Mouse (Mus musculus) heart, embryonic 13.5 days (tissue): ENCODE measurements around the gene C130032M10Rik. TPM values are rescaled to one million over a fixed set of nuclear protein-coding genes. Genes with fewer than 3 reads are reported as not detected.
"Not testable (repeated sequence)": the region's sequence is repeated elsewhere in the genome, so short reads cannot be mapped to it uniquely, and the experiment has no call there.

Experiments used
- ATAC-seq: fragments of 200-750 bp; cut with Nextera tagmentation; 2 replicates; pipeline ENCODE4 v1.8.0; 2017; ENCODE audit warnings: moderate TSS enrichment; ENCODE audit not compliant: insufficient number of reproducible peaks, low FRiP score, low TSS enrichment; ENCODE audit errors: extremely low read depth
- H3K27ac ChIP-seq: fragments of 300-500 bp; sonication (generic); replicated peaks from 2 replicates; pipeline ENCODE4 v1.5.1; 2015; ENCODE audit warnings: moderate library complexity, mild to moderate bottlenecking, inconsistent platforms
- H3K27me3 ChIP-seq: fragments of 300-500 bp; sonication (generic); replicated peaks from 2 replicates; pipeline ENCODE4 v1.6.1; 2015; ENCODE audit warnings: mild to moderate bottlenecking, inconsistent platforms
- H3K36me3 ChIP-seq: fragments of 300-500 bp; sonication (generic); 2 replicates; pipeline ENCODE4 v1.6.1; 2015; ENCODE audit warnings: mild to moderate bottlenecking, inconsistent platforms
- H3K4me1 ChIP-seq: fragments of 300-500 bp; sonication (generic); 2 replicates; pipeline ENCODE4 v1.6.1; 2015; ENCODE audit warnings: inconsistent platforms
- H3K4me2 ChIP-seq: fragments of 300-500 bp; sonication (generic); 2 replicates; pipeline ENCODE4 v1.6.1; 2015; ENCODE audit warnings: inconsistent platforms, mild to moderate bottlenecking, moderate library complexity
- H3K4me3 ChIP-seq: fragments of 300-500 bp; sonication (generic); 2 replicates; pipeline ENCODE4 v1.5.1; 2015; ENCODE audit warnings: moderate library complexity, mild to moderate bottlenecking, inconsistent platforms
- H3K9ac ChIP-seq: fragments of 300-500 bp; sonication (generic); 2 replicates; pipeline ENCODE4 v1.6.1; 2015; ENCODE audit warnings: inconsistent platforms, mild to moderate bottlenecking, moderate library complexity
- H3K9me3 ChIP-seq: fragments of 300-500 bp; sonication (generic); 2 replicates; pipeline ENCODE4 v1.6.1; 2016; ENCODE audit warnings: inconsistent platforms
- WGBS: fragments of 180-500 bp; shearing (Covaris S2); methylation state at CpG from one replicate; pipeline ENCODE4 v1.1.7; 2015; ENCODE audit warnings: mixed read lengths; 5-methylcytosine and 5-hydroxymethylcytosine counted together
- polyA plus RNA-seq: library from polyadenylated mRNA; unstranded; fragments of >200 nt; fragmentation: Nextera tagmentation; extraction: Ambion mirVana; gene quantifications from 2 replicates; pipeline ENCODE4 v1.2.1, GENCODE M21; 2015

Gene C130032M10Rik
- polyA plus RNA-seq, 1 experiment from 2014 or later: 1.0 TPM

DNA sequence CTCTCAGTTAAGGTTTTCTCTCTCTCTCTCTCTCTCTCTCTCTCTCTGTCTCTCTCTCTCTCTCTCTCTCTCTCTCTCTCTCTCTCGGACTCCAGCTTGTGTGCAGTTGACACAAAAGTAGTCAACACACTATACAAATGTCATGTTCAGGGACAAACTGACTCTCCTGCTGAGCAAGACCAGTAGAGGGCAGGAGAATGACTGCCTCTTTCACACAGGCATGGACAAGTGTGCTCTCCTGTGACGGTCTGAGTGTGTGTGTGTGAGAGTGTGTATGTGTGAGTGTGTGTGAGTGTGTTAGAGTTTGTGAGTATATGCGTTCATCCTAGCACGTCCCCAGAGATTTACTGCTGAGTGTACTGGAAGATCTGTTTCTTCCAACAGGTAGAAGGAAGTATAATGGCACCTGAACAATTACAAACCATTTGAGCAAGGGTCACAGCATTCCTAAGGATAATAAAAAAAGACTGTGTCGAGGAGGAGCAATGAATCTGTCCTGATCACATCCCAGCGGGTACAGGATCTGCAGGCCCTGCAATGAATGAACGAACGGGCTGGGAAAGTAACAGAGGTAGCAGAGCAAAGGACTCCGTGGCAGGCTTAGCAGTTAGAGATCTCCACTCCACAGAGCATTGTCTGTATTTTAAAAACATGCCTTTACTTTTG lies 3.4 kb downstream of the C130032M10Rik start:
- peaks cover 21% of the 10 kb centered on the region for H3K4me1 ChIP-seq
- H3K4me2 ChIP-seq: no peak overlapping the region
- H3K9ac ChIP-seq: no peak overlapping the region
- no peak overlapping the region for H3K4me3 ChIP-seq
- H3K9me3 ChIP-seq: peaks cover 2% of the 10 kb centered on the region; the same call in 1 of the 2 replicates
- H3K27ac ChIP-seq: no peak overlapping the region
- no peaks in the 10 kb centered on the region; the same call in 1 of the 2 replicates for H3K36me3 ChIP-seq
- no peak for ATAC-seq
- no peaks in the 10 kb centered on the region for H3K27me3 ChIP-seq
- 65% methylated on average over 9 of the region's 9 CpGs for WGBS

- H3K27ac ChIP-seq, H3K27me3 ChIP-seq, H3K36me3 ChIP-seq, H3K9ac ChIP-seq, H3K9me3 ChIP-seq, ATAC-seq, H3K4me2 ChIP-seq, H3K4me3 ChIP-seq: not testable (repeated sequence)
- peaks cover 15% of the 10 kb centered on the region for H3K4me1 ChIP-seq
- WGBS: 66% methylated on average over 4 of the region's 4 CpGs
These were observed 5.0 kb downstream of the C130032M10Rik start for GRCm38 (mm10) chr9:114520529-114520928.

- H3K4me1 ChIP-seq: peaks cover 20% of the 10 kb centered on the region
- H3K27ac ChIP-seq: no peak overlapping the region
- no peaks in the 10 kb centered on the region for H3K36me3 ChIP-seq
- no peak overlapping the region for H3K9ac ChIP-seq
- no peak overlapping the region for H3K4me2 ChIP-seq
- 48% methylated on average over 5 of the region's 5 CpGs for WGBS
- H3K27me3 ChIP-seq: no peaks in the 10 kb centered on the region
- ATAC-seq: no peak
- H3K4me3 ChIP-seq: no peak overlapping the region
- H3K9me3 ChIP-seq: no peaks in the 10 kb centered on the region
These were observed 6.5 kb downstream of the C130032M10Rik start for GRCm38 (mm10) chr9:114522041-114522440.

DNA sequence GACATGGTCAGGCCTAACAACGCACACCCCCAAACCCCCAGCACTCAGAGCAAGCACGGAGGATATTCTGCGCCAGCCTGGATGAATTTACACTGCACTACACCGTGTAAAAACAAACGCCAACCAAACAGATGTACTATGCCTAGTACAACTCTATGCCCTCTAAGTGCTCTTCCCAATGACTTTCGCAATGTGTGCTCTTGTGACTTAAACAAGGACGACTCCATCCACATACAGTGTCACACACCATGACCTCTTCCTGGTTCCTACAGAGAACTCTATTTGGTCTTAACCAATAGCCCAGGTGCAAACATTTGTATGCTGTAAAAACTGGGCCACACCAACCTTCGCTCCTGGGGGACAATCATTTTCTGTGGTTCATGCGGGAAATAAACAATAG lies 7.0 kb downstream of the C130032M10Rik start:
- no peak overlapping the region for H3K4me3 ChIP-seq
- no peaks in the 10 kb centered on the region for H3K36me3 ChIP-seq
- H3K27ac ChIP-seq: no peak overlapping the region
- 81% methylated on average over 9 of the region's 9 CpGs for WGBS
- no peaks in the 10 kb centered on the region for H3K9me3 ChIP-seq
- no peak for ATAC-seq
- H3K4me2 ChIP-seq: no peak overlapping the region
- no peaks in the 10 kb centered on the region for H3K27me3 ChIP-seq
- peaks cover 19% of the 10 kb centered on the region for H3K4me1 ChIP-seq
- H3K9ac ChIP-seq: no peak overlapping the region

DNA sequence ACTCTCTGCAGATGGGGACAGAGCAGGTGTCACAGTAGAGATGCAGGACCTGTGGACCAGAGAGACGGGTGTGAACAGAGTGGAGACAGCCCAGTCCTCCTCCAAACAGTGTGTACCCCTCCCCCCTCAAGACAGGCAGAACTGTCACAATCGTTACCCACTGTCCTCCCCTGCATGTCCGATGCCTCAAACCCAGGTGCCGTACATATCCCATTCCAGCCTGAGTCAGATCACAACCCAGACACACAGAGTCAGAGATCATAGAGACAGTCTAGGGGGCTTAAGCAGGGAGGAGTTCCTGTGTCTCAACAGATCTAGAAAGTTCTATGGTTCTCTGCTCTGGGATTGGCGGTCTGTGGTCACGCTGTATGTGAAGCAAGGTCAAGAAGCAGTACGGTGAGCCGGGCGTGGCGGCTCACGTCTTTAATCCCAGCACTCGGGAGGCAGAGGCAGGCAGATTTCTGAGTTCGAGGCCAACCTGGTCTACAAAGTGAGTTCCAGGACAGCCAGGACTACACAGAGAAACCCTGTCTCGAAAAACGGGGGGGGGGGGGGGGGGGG lies 9.7 kb downstream of the C130032M10Rik start:
- H3K4me1 ChIP-seq: peaks cover 33% of the 10 kb centered on the region
- 87% methylated on average over 13 of the region's 15 CpGs for WGBS
- no peak overlapping the region for H3K4me3 ChIP-seq
- no peaks in the 10 kb centered on the region for H3K9me3 ChIP-seq
- no peaks in the 10 kb centered on the region for H3K27me3 ChIP-seq
- no peak overlapping the region for H3K27ac ChIP-seq
- no peak for ATAC-seq
- no peak overlapping the region for H3K9ac ChIP-seq
- no peak overlapping the region for H3K4me2 ChIP-seq
- H3K36me3 ChIP-seq: no peaks in the 10 kb centered on the region

- no peak overlapping the region for H3K27ac ChIP-seq
- H3K4me2 ChIP-seq: peak overlapping the region; percentile 66; the same call in 1 of the 2 replicates
- no peak for ATAC-seq
- H3K9me3 ChIP-seq: no peaks in the 10 kb centered on the region
- H3K4me1 ChIP-seq: peaks cover 33% of the 10 kb centered on the region
- H3K27me3 ChIP-seq: no peaks in the 10 kb centered on the region
- WGBS: 15% methylated on average over 8 of the region's 8 CpGs
- peak overlapping the region; percentile 67 for H3K9ac ChIP-seq
- no peaks in the 10 kb centered on the region for H3K36me3 ChIP-seq
- H3K4me3 ChIP-seq: no peak overlapping the region
These were observed 10.4 kb downstream of the C130032M10Rik start for GRCm38 (mm10) chr9:114525891-114526290.

GRCm38 (mm10) chr9:114526581-114526980 lies 11.1 kb downstream of the C130032M10Rik start:
- 16% methylated on average over 8 of the region's 8 CpGs for WGBS
- peak overlapping the region; percentile 28 for H3K4me3 ChIP-seq
- H3K36me3 ChIP-seq: no peaks in the 10 kb centered on the region
- H3K27ac ChIP-seq: peak overlapping the region; percentile 58
- no peak; the same call in 1 of the 2 replicates for ATAC-seq
- H3K9ac ChIP-seq: peak overlapping the region; percentile 69
- H3K4me1 ChIP-seq: peaks cover 33% of the 10 kb centered on the region
- H3K9me3 ChIP-seq: no peaks in the 10 kb centered on the region
- H3K4me2 ChIP-seq: peak overlapping the region; percentile 66
- no peaks in the 10 kb centered on the region for H3K27me3 ChIP-seq

DNA sequence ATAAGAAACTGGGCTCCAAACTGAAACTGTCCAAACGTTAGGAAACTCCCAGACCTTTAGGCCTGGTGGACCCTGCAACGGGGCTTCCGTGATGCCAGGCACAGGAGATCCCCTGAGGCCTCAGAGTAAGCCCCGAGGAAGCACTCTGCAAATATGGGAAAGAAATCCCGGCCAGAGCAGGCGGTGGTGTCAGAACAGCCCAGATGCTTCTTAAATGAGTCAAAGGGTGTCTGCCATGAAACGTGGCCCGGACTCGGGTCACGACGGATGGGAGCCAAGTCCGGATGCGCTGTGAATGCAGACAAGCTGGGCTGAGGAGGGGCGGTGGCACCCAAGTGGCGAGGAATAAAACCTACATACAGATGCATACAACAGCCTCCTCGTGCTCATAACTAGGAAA lies 11.6 kb downstream of the C130032M10Rik start:
- Histone ChIP-seq H3K27me3 (no peaks in the 10 kb centered on the region), H3K4me1 (peaks cover 33% of the 10 kb centered on the region), H3K27ac (peak overlapping the region; percentile 58), H3K4me3 (peak overlapping the region; percentile 28), H3K4me2 (peak overlapping the region; percentile 66), H3K9me3 (no peaks in the 10 kb centered on the region), H3K36me3 (no peaks in the 10 kb centered on the region), H3K9ac (peak overlapping the region; percentile 69)
- 5% methylated on average over 16 of the region's 16 CpGs for WGBS
- ATAC-seq: no peak

- no peak overlapping the region for H3K4me3 ChIP-seq
- peak overlapping the region; percentile 22 for H3K27ac ChIP-seq
- ATAC-seq: peak; percentile 6; the same call in 1 of the 2 replicates
- no peak overlapping the region for H3K9ac ChIP-seq
- peaks cover 33% of the 10 kb centered on the region for H3K4me1 ChIP-seq
- H3K27me3 ChIP-seq: no peaks in the 10 kb centered on the region
- H3K4me2 ChIP-seq: peak overlapping the region; percentile 66
- H3K9me3 ChIP-seq: no peaks in the 10 kb centered on the region
- WGBS: 15% methylated on average over 17 of the region's 17 CpGs
- H3K36me3 ChIP-seq: no peaks in the 10 kb centered on the region
These were observed 12.6 kb downstream of the C130032M10Rik start for GRCm38 (mm10) chr9:114527992-114528679.

DNA sequence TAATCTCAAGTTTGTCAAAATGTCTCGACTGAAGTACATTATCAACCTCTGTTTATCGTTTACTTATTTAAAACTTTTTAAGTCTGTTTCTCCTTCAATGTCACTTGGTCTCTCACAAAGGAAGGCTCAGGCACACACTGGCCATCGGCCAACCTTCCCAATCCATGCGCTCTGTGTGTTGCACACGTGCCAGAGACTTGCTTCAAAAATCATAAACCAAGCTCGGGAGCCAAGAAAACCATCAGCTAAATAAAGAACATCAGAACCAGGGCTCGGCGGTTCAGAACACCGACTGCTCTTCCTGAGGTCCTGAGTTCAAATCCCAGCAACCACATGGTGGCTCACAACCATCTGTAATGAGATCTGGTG lies 13.2 kb downstream of the C130032M10Rik start:
- Histone ChIP-seq H3K27me3 (no peaks in the 10 kb centered on the region), H3K4me1 (peaks cover 33% of the 10 kb centered on the region), H3K9me3 (no peaks in the 10 kb centered on the region), H3K4me2 (peak overlapping the region; percentile 66), H3K36me3 (no peaks in the 10 kb centered on the region), H3K27ac (peak overlapping the region; percentile 22), H3K9ac (no peak overlapping the region), H3K4me3 (no peak overlapping the region)
- WGBS: 43% methylated on average over 9 of the region's 9 CpGs
- ATAC-seq: no peak

- ATAC-seq: no peak
- H3K27me3 ChIP-seq: no peaks in the 10 kb centered on the region
- WGBS: 59% methylated on average over 11 of the region's 11 CpGs
- H3K4me2 ChIP-seq: no peak overlapping the region
- no peaks in the 10 kb centered on the region for H3K36me3 ChIP-seq
- no peak overlapping the region for H3K27ac ChIP-seq
- H3K4me3 ChIP-seq: no peak overlapping the region
- H3K9me3 ChIP-seq: no peaks in the 10 kb centered on the region
- peaks cover 28% of the 10 kb centered on the region for H3K4me1 ChIP-seq
- H3K9ac ChIP-seq: no peak overlapping the region
These were observed 15.8 kb downstream of the C130032M10Rik start for GRCm38 (mm10) chr9:114531276-114531675.
